Mouse (Mus musculus): ENCODE results near the gene Gpr62. TPM values are rescaled to one million over a fixed set of nuclear protein-coding genes. Genes with fewer than 3 reads are reported as not detected.

Gene Gpr62
- total and polyA plus RNA-seq, 3 experiments: 0.04 to 0.11 TPM; not detected in 1

DNA sequence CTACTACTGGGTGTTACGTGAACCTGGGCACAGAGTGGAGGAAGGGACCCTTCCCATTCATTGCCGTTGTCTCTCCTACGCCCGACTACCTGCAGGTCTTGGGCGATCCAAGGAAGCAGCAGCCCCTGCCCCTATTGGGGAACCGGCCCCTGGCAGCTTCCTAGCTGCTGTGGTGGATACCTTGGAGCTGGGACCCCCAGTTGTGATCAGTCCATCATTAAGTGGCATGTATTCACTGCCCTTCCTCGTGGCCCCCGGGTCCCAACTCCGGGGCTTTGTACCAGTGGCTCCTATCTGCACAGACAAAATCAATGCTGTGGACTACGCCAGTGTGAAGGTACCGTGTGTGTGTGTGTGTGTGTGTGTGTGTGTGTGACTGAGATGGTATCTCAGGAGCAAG, 14.4 kb downstream of the Gpr62 start:
- Histone ChIP-seq H3K4me1 (ENCODE audit: control insufficient read depth in 1 of 2, insufficient read depth in 2 of 2) (peaks cover 21 to 64% of the 10 kb centered on the region in 2 experiments), H3K79me2 (replicated peaks; ENCODE audit: control insufficient read depth, extremely low read depth, insufficient read depth, poor library complexity, severe bottlenecking) (no peaks in the 10 kb centered on the region), H3K27ac (ENCODE audit: insufficient read depth, low read depth) (no peak overlapping the region), H3K36me3 (replicated peaks in 1 of 2; ENCODE audit: control insufficient read depth in 1 of 2, insufficient read depth in 1 of 2, low read length in 1 of 2) (peaks cover 0 to 27% of the 10 kb centered on the region in 2 experiments), H3K9ac (ENCODE audit: insufficient read depth, low read depth) (no peak overlapping the region), H3K4me2 (ENCODE audit: insufficient read depth, low read depth, poor library complexity, severe bottlenecking) (no peak overlapping the region), H3K4me3 (replicated peaks in 1 of 3; ENCODE audit: low read depth in 2 of 3, low read length in 2 of 3, poor library complexity in 1 of 3) (no peak overlapping the region), H3K27me3 (replicated peaks) (no peaks in the 10 kb centered on the region), H3K9me3 (replicated peaks; ENCODE audit: low read length) (no peaks in the 10 kb centered on the region)
- TF ChIP-seq CHD1 (IDR thresholded peaks at IDR 0.05; ENCODE audit: low read depth, low read length) (no peak), SIN3A (IDR thresholded peaks at IDR 0.05; ENCODE audit: low read length) (no peak), ELF1 (IDR thresholded peaks at IDR 0.05; ENCODE audit: low read depth, low read length) (no peak), MXI1 (IDR thresholded peaks at IDR 0.05; ENCODE audit: low read depth, low read length) (no peak), NRF1 (IDR thresholded peaks at IDR 0.05; ENCODE audit: low read depth, low read length) (no peak), ZKSCAN1 (IDR thresholded peaks at IDR 0.05; ENCODE audit: borderline replicate concordance, low read depth, low read length) (no peak), USF1 (IDR thresholded peaks at IDR 0.05; ENCODE audit: low read depth, low read length) (no peak)
- dilution Hi-C loops (cut with MboI; ENCODE audit: extremely low pct_ligation_motif_present, extremely low pct_unique_long_range_greater_than_20kb, low sequenced_read_pairs) (no loop called here), in situ Hi-C loops (cut with MboI; ENCODE audit: low pct_ligation_motif_present, low pct_unique_long_range_greater_than_20kb, low sequenced_read_pairs) (no loop called here)
- no peak for DNase-seq (ENCODE audit: extremely low read depth)

DNA sequence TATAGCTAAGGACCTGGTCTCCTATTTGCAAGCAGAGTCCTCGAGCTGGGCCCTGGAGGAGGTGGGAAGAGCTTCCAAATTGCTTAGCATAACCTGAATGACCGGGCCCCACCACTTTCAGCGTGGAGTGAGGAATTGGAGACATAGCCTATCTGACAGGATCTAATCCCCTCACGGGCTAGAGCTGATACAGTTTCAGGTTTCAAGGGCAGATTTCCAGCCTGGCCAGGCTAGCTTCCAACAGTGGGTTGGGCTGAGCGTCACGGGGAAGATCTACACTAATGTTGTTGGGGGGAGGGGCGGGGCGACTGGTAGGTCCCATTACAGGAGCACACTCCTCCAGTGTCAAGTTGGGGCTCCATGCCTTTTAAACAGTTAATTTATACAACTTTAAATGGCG, 15.1 kb downstream of the Gpr62 start:
- Histone ChIP-seq H3K36me3 (replicated peaks in 1 of 2; ENCODE audit: control insufficient read depth in 1 of 2, insufficient read depth in 1 of 2, low read length in 1 of 2) (peaks cover 0 to 25% of the 10 kb centered on the region in 2 experiments), H3K4me2 (ENCODE audit: insufficient read depth, low read depth, poor library complexity, severe bottlenecking) (no peak overlapping the region), H3K9me3 (replicated peaks; ENCODE audit: low read length) (no peaks in the 10 kb centered on the region), H3K9ac (ENCODE audit: insufficient read depth, low read depth) (no peak overlapping the region), H3K4me3 (replicated peaks in 1 of 3; ENCODE audit: low read depth in 2 of 3, low read length in 2 of 3, poor library complexity in 1 of 3) (no peak overlapping the region), H3K79me2 (replicated peaks; ENCODE audit: control insufficient read depth, extremely low read depth, insufficient read depth, poor library complexity, severe bottlenecking) (no peaks in the 10 kb centered on the region), H3K4me1 (ENCODE audit: control insufficient read depth in 1 of 2, insufficient read depth in 2 of 2) (peaks cover 19 to 59% of the 10 kb centered on the region in 2 experiments), H3K27ac (ENCODE audit: insufficient read depth, low read depth) (no peak overlapping the region), H3K27me3 (replicated peaks) (no peaks in the 10 kb centered on the region)
- TF ChIP-seq E2F4 (IDR thresholded peaks at IDR 0.05; ENCODE audit: insufficient replicate concordance, low read depth, low read length) (no peak), ZC3H11A (IDR thresholded peaks at IDR 0.05; ENCODE audit: low read depth, low read length) (no peak), HCFC1 (IDR thresholded peaks at IDR 0.05; ENCODE audit: low read depth, low read length) (no peak), ZNF384 (IDR thresholded peaks at IDR 0.05; ENCODE audit: low read depth, low read length) (no peak), CTCF (conservative IDR thresholded peaks at IDR 0.05 in 1 of 2, IDR thresholded peaks at IDR 0.05 in 1 of 2; ENCODE audit: low read depth in 2 of 2, low read length in 2 of 2) (no peak), MAFK (IDR thresholded peaks at IDR 0.05; ENCODE audit: insufficient replicate concordance, low read length) (no peak), TBP (conservative IDR thresholded peaks at IDR 0.05; ENCODE audit: low read depth, low read length) (no peak), BHLHE40 (IDR thresholded peaks at IDR 0.05; ENCODE audit: low read depth, low read length) (no peak), POLR2AphosphoS2 (IDR thresholded peaks at IDR 0.05; ENCODE audit: low read depth, low read length) (no peak), MAZ (IDR thresholded peaks at IDR 0.05; ENCODE audit: low read depth, low read length) (no peak), ZKSCAN1 (IDR thresholded peaks at IDR 0.05; ENCODE audit: borderline replicate concordance, low read depth, low read length) (no peak), SMC3 (IDR thresholded peaks at IDR 0.05; ENCODE audit: low read depth, low read length) (no peak), KAT2A (IDR thresholded peaks at IDR 0.05; ENCODE audit: insufficient replicate concordance, low read length) (no peak), MXI1 (IDR thresholded peaks at IDR 0.05; ENCODE audit: low read depth, low read length) (no peak), PAX5 (IDR thresholded peaks at IDR 0.05; ENCODE audit: low read length) (no peak), UBTF (IDR thresholded peaks at IDR 0.05; ENCODE audit: low read depth, low read length) (no peak), RCOR1 (conservative IDR thresholded peaks at IDR 0.05; ENCODE audit: low read depth, low read length) (no peak), USF2 (conservative IDR thresholded peaks at IDR 0.05; ENCODE audit: low read depth, low read length) (no peak), MAX (IDR thresholded peaks at IDR 0.05; ENCODE audit: low read length) (no peak), ZMIZ1 (IDR thresholded peaks at IDR 0.05; ENCODE audit: low read depth, low read length) (no peak)
- in situ Hi-C loops (cut with MboI; ENCODE audit: low pct_ligation_motif_present, low pct_unique_long_range_greater_than_20kb, low sequenced_read_pairs): no loop called here
- no peak for DNase-seq (ENCODE audit: extremely low read depth)
- dilution Hi-C loops (cut with MboI; ENCODE audit: extremely low pct_ligation_motif_present, extremely low pct_unique_long_range_greater_than_20kb, low sequenced_read_pairs): no loop called here

Data from CH12.LX (cell line).